Mouse (Mus musculus): ENCODE results near the gene Vamp2.

DNA sequence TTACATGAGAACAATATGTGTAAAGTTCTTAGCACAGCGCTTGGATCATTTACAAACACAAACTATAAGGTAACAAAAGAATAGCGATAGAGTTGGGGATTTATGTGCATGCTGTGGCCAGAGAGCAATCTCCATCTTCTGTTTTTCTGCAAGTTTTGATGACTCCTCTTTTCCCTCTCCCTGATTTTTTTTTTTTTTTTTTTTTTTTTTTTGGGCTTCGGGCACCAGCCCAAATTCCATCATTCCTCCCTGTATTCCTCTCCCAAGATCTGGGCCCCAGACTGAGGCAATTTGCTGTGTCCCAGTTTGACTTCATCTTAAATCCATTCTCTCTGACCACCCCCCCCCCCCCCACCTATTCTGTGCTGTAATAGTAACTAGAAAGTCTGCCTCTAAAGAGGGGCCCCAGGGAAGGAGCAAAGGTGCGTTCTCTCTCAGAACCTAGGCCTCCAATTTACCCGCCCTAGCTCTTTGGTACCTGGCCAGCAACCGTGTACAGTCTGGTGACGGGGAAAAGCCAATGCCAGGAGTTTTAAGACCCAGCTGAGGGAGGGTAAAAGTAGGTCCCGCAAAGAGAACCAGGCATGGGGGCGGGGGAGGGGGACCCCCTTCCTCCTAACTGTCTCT lies 8.2 kb downstream of the Vamp2 start:
- TF ChIP-seq POLR2A (IDR thresholded peaks at IDR 0.05; ENCODE audit: low read depth, low read length) (no peak), CTCF (IDR thresholded peaks at IDR 0.05; ENCODE audit: extremely low read depth, insufficient read length, insufficient replicate concordance, low read depth, low read length) (no peak)

Data from small intestine, adult 2 months (tissue).